In genomic region chr6:85512577-85513530, GRCm38 (mm10) we compare ENCODE assay signal across 8 mouse cellular contexts. TPM values are rescaled to one million over a fixed set of nuclear protein-coding genes. Genes with fewer than 3 reads are reported as not detected.
A peak's percentile ranks its signal among the peaks of the same experiment; 100 is the strongest.
DNase-seq lines count a peak whose midpoint lies in the region; ATAC-seq and TF ChIP-seq lines count a peak whose summit lies in the region.

No protein-coding gene starts in this region.

- DNase-seq in kidney, postnatal 0 days (ENCODE audit: low spot score) = no peak
- no peak for DNase-seq in kidney, adult 2 months
- DNase-seq in brain, adult 2 months (ENCODE audit: low read depth, low spot score) = peak; percentile 46
- peak; percentile 37 to 42 for DNase-seq in left cerebral cortex, postnatal 14 days (ENCODE audit: low spot score in 2 of 2)
- no peak for DNase-seq in urinary bladder, postnatal 36 days (ENCODE audit: low spot score in 2 of 2)
- no peak for DNase-seq in MN1 (ENCODE audit: low spot score)

- no peak for ATAC-seq in kidney, postnatal 0 days (replicated peaks; ENCODE audit: low FRiP score, low read depth)
- peak; percentile 36 for ATAC-seq in neural tube, embryonic 13.5 days (ENCODE audit: low read depth)

- H3K36me3 ChIP-seq in kidney, postnatal 0 days (ENCODE audit: insufficient read depth, low read length) = no peaks in the 10 kb centered on the region
- H3K36me3 ChIP-seq in kidney, adult 2 months (ENCODE audit: control insufficient read depth, insufficient read depth, low read length) = no peaks in the 10 kb centered on the region
- H3K36me3 ChIP-seq in neural tube, embryonic 13.5 days = no peaks in the 10 kb centered on the region

- WGBS in kidney, postnatal 0 days = 2% methylated on average over 89 of the region's 90 CpGs
- WGBS in kidney, adult 2 months = 2% methylated on average over 87 of the region's 90 CpGs
- under 1% methylated on average over 90 of the region's 90 CpGs for WGBS in neural tube, embryonic 13.5 days

- peak overlapping the region; percentile 41 for H3K4me3 ChIP-seq in kidney, postnatal 0 days (replicated peaks; ENCODE audit: low read depth, low read length)
- H3K4me3 ChIP-seq in kidney, adult 2 months (ENCODE audit: insufficient read depth, low read depth, low read length) = no peak overlapping the region
- H3K4me3 ChIP-seq in embryonic fibroblast, embryonic 13.5 days (ENCODE audit: insufficient read depth, low read length) = peak overlapping the region; percentile 38
- H3K4me3 ChIP-seq in neural tube, embryonic 13.5 days = peak overlapping the region; percentile 37

- peaks cover 64% of the 10 kb centered on the region for H3K27me3 ChIP-seq in kidney, postnatal 0 days (ENCODE audit: insufficient read depth, low read length)
- peaks cover 14% of the 10 kb centered on the region for H3K27me3 ChIP-seq in kidney, adult 2 months (replicated peaks; ENCODE audit: control insufficient read depth, insufficient read depth, low read length)
- peaks cover 92% of the 10 kb centered on the region for H3K27me3 ChIP-seq in neural tube, embryonic 13.5 days

- no peak overlapping the region for H3K27ac ChIP-seq in kidney, postnatal 0 days
- H3K27ac ChIP-seq in kidney, adult 2 months (ENCODE audit: insufficient read depth, low read depth, low read length) = no peak overlapping the region
- H3K27ac ChIP-seq in embryonic fibroblast, embryonic 13.5 days (ENCODE audit: insufficient read depth, low read length) = no peak overlapping the region
- H3K27ac ChIP-seq in neural tube, embryonic 13.5 days (replicated peaks) = no peak overlapping the region

- no peak for TF ChIP-seq POLR2A in kidney, adult 2 months (IDR thresholded peaks at IDR 0.05; ENCODE audit: low read depth, low read length)
- TF ChIP-seq POLR2A in embryonic fibroblast, embryonic 13.5 days (IDR thresholded peaks at IDR 0.05; ENCODE audit: low read depth, low read length) = no peak

- no peak for TF ChIP-seq CTCF in kidney, postnatal 0 days (IDR thresholded peaks at IDR 0.05; ENCODE audit: low read depth)
- TF ChIP-seq CTCF in kidney, adult 2 months (conservative IDR thresholded peaks at IDR 0.05; ENCODE audit: insufficient read depth, insufficient read length, low read depth, low read length) = no peak
- TF ChIP-seq CTCF in embryonic fibroblast, embryonic 13.5 days (IDR thresholded peaks at IDR 0.05; ENCODE audit: borderline replicate concordance, insufficient read depth, low read length) = no peak

- peak overlapping the region; percentile 73 for H3K4me2 ChIP-seq in kidney, postnatal 0 days (ENCODE audit: low read length)
- peak overlapping the region; percentile 69 for H3K4me2 ChIP-seq in neural tube, embryonic 13.5 days

- intact Hi-C loops in left cerebral cortex, postnatal 14 days (cut with DNase I) = loop anchor here (5.0 kb wide), 3 partner anchors 34 to 74 kb away; partner anchors contain the start of gene Alms1

- H3K4me1 ChIP-seq in kidney, postnatal 0 days (replicated peaks; ENCODE audit: insufficient read depth, low read length) = no peaks in the 10 kb centered on the region; the same call in 1 of the 2 replicates
- H3K4me1 ChIP-seq in kidney, adult 2 months (ENCODE audit: control insufficient read depth, insufficient read depth, low read length) = no peaks in the 10 kb centered on the region
- no peaks in the 10 kb centered on the region for H3K4me1 ChIP-seq in embryonic fibroblast, embryonic 13.5 days (ENCODE audit: control insufficient read depth, insufficient read depth, low read length)
- peaks cover 31% of the 10 kb centered on the region for H3K4me1 ChIP-seq in neural tube, embryonic 13.5 days (replicated peaks)

- H3K9me3 ChIP-seq in kidney, postnatal 0 days (replicated peaks; ENCODE audit: low read length) = no peaks in the 10 kb centered on the region
- no peaks in the 10 kb centered on the region for H3K9me3 ChIP-seq in neural tube, embryonic 13.5 days

- no peak overlapping the region for H3K9ac ChIP-seq in kidney, postnatal 0 days (ENCODE audit: low read depth, low read length)
- H3K9ac ChIP-seq in neural tube, embryonic 13.5 days = 0 out of 2 replicates have a peak overlapping the region, but pooled peaks have one; percentile 27

RNA-seq across cellular contexts. Expression of gene Egr4, which starts 0.5 kb away (rescaled TPM):
- not detected in 2 replicates for polyA plus RNA-seq in kidney, postnatal 0 days (2015; fragmentation: Nextera tagmentation; extraction: Ambion mirVana)
- polyA plus RNA-seq in kidney, adult 2 months (2012; rRNA removed) = not detected in 2 replicates
- 0.25 TPM in 1 of 2 replicates, not detected in the other for polyA plus RNA-seq in embryonic fibroblast, embryonic 13.5 days (2011; ENCODE audit: insufficient read length, low read depth, missing spikeins)
- 10 to 100 TPM; 50.3 to 64.1 TPM for total RNA-seq in left cerebral cortex, postnatal 14 days (2021)
- not detected in 2 replicates for polyA plus RNA-seq in neural tube, embryonic 13.5 days (2015; fragmentation: Nextera tagmentation; extraction: Ambion mirVana)

RNA-seq across cellular contexts. Expression of gene Fbxo41, which starts 10.1 kb away (rescaled TPM):
- polyA plus RNA-seq in kidney, postnatal 0 days (2015; fragmentation: Nextera tagmentation; extraction: Ambion mirVana) = 0.04 and 0.08 TPM in 2 replicates
- polyA plus RNA-seq in kidney, adult 2 months (2012; rRNA removed) = 0.07 and 0.08 TPM in 2 replicates
- 0.20 and 0.26 TPM in 2 replicates for polyA plus RNA-seq in embryonic fibroblast, embryonic 13.5 days (2011; ENCODE audit: insufficient read length, low read depth, missing spikeins)
- total RNA-seq in left cerebral cortex, postnatal 14 days (2021) = 100 to 1,000 TPM; 119 to 126 TPM
- polyA plus RNA-seq in neural tube, embryonic 13.5 days (2015; fragmentation: Nextera tagmentation; extraction: Ambion mirVana) = 4.8 TPM in 2 replicates

Comparison
In these comparisons a context has a peak if more than half of its experiments do, and no peak if none do; other contexts are left out.
1. DNase-seq: peak in brain, adult 2 months (single experiment) and left cerebral cortex, postnatal 14 days (2 of 2); none in kidney, postnatal 0 days (single experiment), kidney, adult 2 months (single experiment), urinary bladder, postnatal 36 days (0 of 2) and MN1 (single experiment).